Mouse (Mus musculus) mouse trophoblast stem cell (cell line): ENCODE measurements at regions not wholly inside any gene's neighbourhood (a gene's known extent, or its start where the extent isn't known, plus 50 kb on each side); places are given as distances from the start of the nearest gene placed in this dataset.

Experiments used
- in situ Hi-C, 2 experiments: fragments of 300-500 bp; cut with MseI, MboI; formaldehyde crosslinking; loops; 2 replicates in 1 of 2; 3 replicates in 1 of 2; pipeline ENCODE4 v1.15.1; 2025

DNA sequence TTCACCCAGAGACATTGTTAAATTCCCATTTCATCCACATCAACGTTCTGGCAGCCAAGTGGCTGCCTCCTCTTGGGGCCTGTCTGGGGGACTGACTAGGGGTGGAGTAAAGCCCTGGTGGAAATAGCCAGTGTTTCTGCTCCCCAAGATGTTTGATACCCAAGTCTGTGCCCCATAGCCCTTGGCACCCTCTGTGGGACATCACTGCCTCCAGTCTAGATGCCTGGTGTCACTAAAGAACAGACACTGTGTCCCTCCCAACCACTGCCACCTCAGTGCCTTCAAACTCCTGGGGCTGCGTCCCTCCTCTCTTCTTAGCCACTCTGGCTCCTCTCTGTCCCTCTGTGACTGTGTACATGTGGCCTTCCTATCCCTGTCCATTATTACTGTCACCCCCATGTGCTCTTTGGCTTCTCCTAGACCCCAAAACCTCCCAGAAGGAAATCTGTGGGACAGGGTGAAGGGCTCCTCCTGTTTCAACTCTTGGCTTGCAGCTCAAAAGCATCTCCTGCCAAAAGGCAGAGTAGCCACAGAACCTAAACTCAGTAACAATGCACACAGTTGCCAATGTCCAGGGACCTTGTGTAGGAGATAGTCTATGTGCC, 224.8 kb upstream of the Irx4 start:
- in situ Hi-C loops, result no loop called here

DNA sequence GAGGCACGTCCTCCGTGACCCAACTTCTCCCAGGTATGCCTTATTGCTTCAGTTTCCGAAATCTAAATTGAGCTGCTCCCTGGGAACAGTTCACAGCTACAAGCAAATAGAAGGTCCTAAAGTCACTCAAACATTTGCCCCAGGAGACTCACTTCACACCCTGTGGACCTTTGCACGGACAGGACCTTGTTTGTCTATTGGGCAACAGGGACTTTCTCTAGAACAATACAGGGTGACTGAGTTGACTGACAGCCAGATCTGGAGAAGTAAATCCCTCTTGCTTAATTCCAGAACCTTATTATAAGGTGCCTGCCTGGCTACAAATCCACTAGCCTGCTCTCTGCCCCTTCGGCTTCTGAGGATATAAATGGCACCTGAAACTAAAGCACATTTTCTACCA, 220.5 kb upstream of the Irx4 start:
- in situ Hi-C loops, result no loop called here

DNA sequence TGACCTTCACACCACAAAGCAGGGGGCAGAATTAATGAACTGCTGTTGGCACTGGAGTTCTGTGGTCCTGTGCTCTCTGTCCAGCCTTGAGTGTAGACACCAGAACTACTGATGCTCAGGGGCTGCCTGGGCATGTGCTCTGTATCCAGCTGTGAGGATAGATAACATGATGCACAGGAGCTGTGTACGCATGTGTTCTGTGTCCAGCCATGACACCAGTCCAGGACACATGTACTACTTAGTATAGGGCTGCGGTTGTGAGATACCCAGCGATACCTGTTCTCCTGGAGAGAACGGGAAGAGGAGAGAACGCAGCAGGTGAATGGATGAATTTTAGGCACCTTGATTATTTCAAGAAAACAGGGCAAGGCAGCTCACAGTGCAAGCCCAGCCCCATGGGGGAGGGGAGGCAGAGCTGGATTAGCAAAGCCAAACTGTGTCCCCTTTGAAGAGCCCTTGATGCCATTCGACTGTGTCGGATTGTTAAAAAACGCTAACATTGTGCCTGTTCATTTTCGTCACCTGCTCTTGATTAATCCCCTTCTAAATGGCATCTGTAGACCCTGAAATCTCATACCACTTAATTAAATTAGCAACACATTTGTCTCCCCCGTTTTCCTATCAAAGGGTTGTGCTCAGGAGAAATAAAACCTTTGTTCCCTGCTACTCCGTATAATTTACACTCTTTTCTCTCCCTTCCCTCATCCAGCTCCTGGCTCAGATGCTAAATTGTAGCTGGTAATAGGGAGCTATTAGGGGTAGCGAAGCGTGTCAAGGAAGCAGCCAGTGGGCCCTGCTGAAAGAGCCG, 218.8 kb upstream of the Irx4 start:
- in situ Hi-C loops, result no loop called here

DNA sequence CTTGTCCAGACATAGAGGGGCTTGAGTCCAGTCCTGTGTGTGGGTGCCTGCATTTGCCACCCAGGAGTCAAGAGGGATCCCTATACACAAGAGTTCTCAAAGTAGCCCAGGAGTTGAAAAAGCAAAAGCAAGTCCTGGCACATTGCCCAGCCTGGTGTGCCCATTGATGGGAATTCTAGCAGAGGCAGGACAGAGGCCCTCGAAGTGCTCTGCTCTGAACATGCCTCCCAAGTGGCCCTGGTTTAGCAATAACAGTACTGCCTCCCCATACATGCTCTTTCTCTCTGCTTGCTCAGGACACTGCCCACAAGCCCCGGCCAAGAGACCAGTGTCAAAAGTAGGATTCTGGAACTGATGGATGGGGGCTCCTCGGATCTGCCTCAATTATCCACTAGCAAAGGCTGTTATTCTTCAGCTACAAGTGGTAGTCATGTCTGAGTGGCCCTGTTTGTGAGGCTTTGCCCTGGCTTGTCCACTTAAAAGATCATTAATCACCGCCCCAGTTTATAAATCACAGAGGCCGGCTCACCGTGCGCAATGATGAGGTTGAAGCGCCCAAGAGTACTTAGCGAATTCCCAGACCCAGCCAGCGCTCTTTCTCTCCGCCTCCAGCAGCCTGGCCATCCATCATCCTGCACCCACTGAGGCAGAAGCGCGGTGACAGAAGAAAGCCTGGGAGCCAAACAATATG, 190.3 kb upstream of the Irx4 start:
- in situ Hi-C loops, result no loop called here

DNA sequence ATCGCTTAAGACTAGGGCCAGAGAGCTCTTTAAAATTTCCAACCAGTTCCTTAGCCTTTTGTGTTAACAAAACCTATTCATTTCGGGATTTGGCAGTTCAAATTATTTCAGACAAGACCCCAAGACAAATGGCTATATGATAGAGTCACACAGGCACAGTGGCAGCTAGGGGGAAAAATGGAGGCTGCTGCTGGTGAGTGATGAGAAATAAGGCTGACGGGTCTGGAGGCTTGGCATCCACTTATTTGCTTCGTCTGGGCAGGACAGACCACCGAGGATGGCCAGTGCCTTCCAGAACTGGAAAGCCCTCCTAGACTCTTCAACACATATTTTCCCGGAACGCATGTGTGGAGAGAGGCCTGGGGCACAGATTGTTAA, 189.8 kb upstream of the Irx4 start:
- in situ Hi-C loops, result no loop called here

DNA sequence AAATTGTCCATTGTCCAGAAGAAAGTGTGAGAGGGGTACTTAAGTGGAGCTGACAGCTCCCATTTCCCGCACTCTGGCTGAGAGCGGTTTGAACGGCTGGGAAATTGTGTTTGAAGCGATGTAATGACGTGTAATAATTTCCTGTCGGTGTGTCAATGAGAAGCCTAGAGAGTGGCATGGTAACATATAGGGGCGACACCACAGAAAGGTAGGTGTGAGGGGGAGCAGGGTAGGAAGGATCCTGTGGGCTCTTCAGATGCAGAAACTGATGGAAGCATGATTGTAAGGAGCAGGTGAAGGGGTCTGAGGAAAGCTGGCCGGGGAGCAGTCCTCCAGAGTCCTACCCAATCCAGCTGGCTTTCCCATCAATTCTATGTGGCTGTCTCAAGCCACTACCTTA, 189.2 kb upstream of the Irx4 start:
- in situ Hi-C loops, result no loop called here

DNA sequence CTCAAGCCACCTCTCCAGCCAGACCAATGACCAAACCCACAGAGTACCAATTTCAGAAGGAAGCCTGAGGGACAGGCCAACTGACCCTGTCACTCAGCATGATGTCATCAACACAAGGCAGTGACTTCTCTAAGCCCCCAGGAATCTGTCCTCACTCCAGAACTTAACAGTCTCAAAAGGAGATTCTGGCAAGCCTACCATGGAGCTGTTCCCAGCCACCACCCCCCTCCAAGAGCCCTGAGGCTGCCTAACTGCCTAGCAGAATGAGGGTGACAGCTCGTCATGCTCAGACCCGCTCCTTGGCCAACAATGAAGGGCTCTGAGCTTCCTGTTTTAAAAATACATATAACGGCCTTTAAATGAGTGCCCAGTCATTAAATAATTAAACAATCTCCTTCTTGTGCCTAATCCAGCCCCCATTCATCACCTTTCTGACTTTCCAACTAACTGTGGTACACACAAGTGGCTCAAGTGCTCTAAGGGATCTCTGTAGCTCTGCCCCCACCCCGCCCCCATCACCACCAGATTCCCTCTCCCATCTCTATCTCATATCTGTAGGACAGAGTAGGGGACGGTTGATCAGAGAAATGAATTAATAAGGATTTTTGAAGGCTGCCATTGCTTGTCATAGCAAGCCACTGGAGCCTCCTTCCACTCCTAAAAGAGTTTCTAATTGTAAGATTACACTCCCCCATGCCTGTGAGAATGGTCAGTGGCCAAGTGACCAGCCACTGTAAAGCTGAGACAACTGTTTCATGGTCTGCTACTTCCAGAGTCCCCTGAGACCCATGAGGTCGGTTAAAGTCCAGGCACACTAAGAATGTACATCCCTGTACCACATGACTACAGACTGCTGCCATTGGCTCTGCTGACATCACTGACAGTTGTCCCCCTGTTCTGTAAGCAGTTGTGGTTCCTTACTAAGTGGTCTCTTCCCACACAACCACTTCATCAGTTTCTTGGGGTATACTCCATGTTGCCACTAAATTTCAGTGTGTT, 188.1 kb upstream of the Irx4 start:
- in situ Hi-C loops, result no loop called here

DNA sequence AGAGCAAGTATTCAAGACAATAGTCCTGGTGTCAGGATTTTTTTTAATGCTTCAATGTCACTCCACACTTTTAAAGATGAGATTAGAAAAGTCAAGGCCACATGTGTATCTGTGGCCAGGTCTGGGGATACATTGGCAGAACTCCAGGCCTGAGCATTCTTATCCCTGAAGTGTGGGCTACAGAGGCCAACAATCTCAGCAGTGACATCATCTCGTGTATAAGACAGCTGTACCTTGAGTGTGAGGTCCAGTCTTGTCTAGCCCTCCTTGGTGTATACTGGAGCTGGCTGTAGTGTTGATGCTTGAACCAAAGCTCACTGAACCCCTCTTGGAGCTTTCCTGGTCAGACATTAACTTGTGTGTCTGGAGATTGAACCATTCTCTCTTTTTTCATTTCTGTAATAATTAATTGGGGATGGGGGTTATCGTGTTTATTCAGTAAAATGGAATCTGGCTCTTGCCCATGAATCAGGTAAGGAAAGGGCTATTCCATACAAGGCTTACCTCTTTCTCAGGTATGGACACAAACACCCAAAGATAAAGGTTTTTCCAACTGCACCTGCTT, 182.3 kb upstream of the Irx4 start:
- in situ Hi-C loops, result no loop called here

DNA sequence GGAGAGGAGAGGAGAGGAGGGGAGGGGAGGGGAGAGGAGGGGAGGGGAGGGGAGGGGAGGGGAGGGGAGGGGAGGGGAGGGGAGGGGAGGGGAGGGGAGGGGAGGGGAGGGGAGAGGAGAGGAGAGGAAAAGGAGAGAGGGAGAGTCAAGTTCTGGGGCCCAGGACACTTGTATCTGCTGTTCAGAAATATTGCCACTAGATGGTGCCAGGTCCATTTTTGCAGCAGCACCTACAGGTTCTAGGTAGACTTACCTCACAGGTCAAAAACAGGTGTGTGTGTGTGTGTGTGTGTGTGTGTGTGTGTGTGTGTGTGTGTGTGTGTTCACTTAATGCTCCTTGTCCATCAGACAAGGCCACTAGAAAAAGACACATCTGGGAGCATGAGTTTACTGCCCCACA, 172.5 kb upstream of the Irx4 start:
- in situ Hi-C loops, result loop anchor here in 1 of 2 experiments (10.0 kb wide), 1 partner anchor 227 kb away; no protein-coding TSS in a partner anchor

DNA sequence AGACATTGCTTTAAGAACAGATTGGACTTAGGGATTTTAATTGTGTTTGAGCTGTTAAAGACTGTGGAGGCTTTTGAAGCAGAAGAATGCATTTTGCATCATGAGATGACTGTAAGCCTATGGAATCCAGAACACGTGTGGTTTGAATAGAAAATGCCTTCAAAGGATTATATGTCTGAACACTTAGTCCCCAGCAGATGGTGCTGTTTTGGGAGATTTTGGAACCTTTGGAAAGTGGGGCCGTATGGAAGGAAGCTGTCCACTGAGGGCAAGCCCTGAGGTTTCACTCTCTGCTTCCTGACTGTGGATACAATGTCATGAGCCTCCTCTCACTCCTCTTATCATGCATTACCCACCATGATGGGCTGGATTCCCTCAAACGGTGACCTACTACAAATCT, 168.4 kb upstream of the Irx4 start:
- in situ Hi-C loops, result loop anchor here in 1 of 2 experiments (10.0 kb wide), 1 partner anchor 213 kb away; no protein-coding TSS in a partner anchor

DNA sequence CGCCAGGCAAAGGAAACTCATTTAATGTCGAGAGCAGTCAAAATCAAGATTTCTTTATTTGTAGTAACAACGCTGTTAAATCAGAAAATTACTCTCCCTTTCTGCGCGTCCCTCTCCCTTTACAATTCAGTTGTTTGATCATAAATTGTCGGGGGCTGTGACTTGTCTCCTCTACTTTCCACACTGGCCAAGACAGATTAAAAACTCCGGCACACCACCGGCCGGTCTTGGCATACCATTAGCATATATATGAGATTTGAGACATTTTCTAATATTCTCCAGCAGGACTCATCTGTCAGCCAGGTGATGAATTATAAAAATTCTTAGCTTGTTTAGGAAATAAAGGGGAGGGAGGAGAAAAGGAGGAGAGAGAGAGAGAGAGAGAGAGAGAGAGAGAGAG, 162.8 kb upstream of the Irx4 start:
- in situ Hi-C loops, result loop anchor here in 1 of 2 experiments (10.0 kb wide), 1 partner anchor 207 kb away; no protein-coding TSS in a partner anchor

DNA sequence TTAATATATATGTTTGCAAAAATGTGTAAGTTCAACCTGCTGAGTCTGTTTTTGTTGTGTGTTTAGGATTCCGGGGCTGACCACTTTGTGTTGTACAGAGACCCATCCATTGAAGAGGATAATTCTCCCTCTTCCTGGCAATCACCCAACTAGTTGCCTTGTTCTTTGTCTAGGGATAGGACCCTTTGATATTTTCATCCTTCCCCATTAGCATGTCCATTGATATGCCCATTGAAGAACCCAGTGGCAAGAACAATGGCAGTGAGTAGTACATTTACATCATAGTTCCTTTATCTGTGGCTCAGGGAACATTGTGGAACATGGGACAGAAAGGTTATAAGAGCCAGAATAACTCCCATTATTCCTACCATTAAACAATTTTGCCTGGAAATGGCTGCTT, 160.9 kb upstream of the Irx4 start:
- in situ Hi-C loops, result loop anchor here in 1 of 2 experiments (10.0 kb wide), 1 partner anchor 205 kb away; no protein-coding TSS in a partner anchor

DNA sequence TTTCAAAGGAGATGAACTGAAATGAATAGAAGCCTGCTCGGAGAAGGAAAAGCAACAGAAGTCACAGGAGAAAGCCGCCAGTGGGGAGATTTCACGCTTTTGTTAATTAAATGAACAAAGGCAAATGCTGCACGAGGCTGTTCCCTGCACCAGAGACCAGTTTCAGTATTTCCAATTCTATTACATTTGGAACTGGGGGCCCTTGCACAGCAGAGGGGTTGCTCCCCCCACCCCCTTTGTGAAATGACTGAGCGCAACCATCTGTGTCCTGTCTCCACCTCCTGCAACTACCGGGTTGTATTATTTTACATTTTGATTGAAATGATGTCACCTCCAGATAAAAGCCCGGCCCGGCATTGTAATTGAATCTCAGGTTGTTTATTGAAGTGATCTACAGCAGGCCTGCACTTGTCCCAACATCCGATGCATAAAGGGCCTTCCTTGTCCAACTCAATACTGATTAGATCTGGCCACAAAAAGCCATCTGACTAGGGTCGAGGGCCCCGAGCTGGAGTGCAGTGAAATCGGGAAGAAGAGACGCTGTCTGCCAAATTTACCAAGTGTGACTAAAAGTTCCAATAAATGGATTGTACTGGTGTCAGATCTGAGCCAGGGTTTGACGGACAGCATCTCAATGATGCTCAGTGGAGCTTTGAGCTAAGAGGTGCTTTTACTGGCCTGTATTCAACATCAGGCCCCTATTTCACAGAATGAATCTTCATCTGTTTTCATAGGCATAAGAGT, 152.9 kb upstream of the Irx4 start:
- in situ Hi-C loops, result no loop called here

DNA sequence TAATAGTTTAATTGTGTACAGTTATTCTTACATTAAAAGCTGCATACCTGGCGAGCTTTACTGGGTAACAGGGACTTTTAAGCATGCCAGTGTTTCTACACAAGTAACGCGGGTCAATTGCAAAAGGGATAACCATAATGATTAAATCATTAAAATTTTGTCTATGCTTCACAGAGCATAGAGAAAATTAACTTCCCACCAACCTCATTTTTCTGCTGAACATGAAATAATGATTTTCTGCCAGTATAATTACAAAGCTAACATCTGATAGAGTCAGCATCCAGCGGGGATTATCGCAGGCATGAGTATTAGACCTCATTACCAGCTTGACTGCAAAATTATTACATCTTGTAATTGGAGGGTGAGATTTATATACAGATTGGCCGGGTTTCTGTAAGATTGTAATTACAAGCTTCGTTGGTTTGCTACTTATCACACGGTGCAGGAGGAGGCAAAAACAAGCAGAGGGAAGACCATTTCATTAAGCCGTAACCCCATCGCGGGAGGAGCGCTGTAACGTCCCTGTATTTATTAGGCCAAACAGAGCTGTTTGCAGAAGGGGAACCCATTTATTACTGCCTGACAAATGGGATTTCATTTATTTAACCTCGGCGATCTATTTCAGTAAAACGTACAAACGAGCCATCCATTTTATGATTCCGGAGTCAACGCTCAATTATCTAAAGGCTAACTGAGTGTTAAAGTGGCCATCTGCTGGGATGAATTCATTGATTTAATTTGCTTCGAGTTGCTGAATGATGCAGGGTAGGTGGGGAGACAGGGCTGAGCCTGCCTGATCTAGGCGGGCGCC, 143.3 kb upstream of the Irx4 start:
- in situ Hi-C loops, result no loop called here

DNA sequence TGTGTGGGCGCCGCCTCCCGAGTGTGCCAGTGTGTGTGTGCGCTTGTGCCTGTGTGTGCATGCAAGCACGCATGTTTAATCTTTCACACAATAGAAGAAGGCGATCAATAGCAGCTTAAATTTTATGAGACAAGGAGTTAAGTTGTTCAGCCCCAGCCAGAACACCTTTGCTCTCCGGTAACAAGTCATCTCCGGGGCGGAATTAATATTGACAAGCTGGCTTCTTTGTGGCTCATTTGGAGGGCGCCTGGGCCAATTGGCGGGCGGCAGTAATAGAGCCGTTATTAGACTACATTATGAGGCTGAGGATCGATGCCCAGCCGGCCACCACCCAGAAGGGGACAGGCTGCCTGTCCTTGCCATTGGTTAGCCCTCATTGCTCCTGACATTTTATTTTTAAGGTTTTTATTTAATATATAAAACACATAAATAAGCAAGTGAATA, 142.6 kb upstream of the Irx4 start:
- in situ Hi-C loops, result no loop called here

DNA sequence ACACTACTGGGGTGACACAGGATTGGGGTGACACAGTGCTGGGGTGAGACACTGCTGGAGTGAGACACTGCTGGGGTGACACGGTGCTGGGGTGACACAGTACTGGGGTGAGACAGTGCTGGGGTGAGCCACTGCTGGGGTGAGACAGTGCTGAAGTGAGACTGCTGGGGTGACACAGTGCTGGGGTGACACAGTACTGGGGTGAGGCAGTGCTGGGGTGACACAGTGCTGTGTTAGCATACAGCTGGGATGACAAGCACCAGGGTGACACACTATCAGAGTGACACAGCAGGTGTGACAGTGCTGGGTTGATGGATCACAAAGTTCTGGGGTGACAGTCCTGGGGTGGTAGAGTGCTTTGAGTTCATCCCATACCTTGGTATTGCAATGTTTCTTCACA, 137.3 kb upstream of the Irx4 start:
- in situ Hi-C loops, result no loop called here

DNA sequence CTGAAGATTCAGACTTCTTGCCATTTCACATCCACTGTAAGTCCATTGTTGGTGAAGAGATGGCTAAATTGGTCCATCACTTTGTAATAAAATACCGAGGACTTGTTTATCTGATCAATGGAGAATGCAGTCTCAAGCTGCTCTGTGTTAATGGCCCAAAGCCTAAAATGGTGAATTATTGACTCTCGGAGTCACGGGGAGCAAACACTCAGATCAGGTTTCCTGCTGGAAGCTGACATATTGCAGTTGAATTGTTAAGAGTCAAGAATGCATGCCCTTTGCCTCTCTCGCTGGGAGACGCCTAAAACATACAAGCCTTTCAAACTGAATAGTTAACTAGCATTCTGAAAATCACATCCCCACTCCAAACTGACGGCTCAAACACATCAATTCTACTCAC, 129.0 kb upstream of the Irx4 start:
- in situ Hi-C loops, result no loop called here

DNA sequence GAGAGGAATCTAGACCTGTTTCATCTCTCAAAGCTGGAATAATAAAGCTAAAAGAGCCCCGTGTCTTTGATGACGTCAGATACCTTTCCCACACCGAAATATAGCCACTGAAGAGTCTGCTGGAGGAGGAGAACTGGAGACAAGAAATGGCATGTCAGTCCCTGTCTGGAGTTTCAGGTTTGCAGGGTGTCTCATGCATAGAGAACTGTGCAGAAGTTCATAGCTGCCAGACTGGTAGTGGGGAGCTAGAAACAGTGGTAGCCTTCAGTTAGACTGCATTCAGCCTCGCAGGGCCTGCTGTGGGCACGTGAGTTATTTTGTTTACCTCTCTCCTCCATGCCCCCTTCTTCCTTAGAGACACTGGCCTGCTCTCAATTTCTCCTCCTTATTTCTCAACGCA, 127.5 kb upstream of the Irx4 start:
- in situ Hi-C loops, result no loop called here

DNA sequence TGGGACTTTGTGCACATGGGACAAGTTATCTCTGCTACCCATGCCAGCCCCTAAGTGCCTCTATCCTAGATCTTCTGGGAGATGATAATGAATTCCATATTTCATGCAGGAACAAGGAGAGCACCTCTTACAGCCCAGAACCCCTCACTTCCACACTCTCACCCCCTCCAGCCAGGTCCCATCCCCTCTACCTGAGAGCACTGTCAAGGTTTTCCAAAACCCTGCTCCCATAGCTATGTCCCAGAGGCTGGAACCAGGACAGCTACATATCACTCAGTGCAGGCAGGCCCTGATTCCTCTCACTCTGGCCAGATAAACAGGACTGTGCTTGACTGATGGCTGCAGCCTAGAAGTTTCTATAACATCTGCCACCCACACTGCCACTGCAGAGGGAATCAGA, 125.3 kb upstream of the Irx4 start:
- in situ Hi-C loops, result no loop called here
